Mouse (Mus musculus) ES-Bruce4 (cell line): ENCODE results near the gene Stard5. TPM values are rescaled to one million over a fixed set of nuclear protein-coding genes. Genes with fewer than 3 reads are reported as not detected.
A peak's percentile ranks its signal among the peaks of the same experiment; 100 is the strongest.

ENCODE experiments used
- H3K27ac ChIP-seq: 2 replicates; pipeline ENCODE4 v1.5.1; 2012; ENCODE audit warnings: low read length, inconsistent platforms; ENCODE audit not compliant: insufficient read depth
- H3K27me3 ChIP-seq: 2 replicates; pipeline ENCODE4 v1.6.1; 2012; ENCODE audit warnings: mild to moderate bottlenecking, low read length, inconsistent platforms; ENCODE audit not compliant: control insufficient read depth, poor library complexity, insufficient read depth, severe bottlenecking
- H3K36me3 ChIP-seq: 2 replicates; pipeline ENCODE4 v1.6.1; 2012; ENCODE audit warnings: inconsistent platforms, mild to moderate bottlenecking, low read length, moderate library complexity; ENCODE audit not compliant: control insufficient read depth, poor library complexity, insufficient read depth, severe bottlenecking
- H3K4me1 ChIP-seq: one replicate; pipeline ENCODE4 v1.8.1; 2011; ENCODE audit warnings: low read length; ENCODE audit not compliant: control insufficient read depth, insufficient read depth
- H3K4me3 ChIP-seq: 2 replicates; pipeline ENCODE4 v1.5.1; 2011; ENCODE audit warnings: low read depth, mild to moderate bottlenecking, low read length
- H3K9ac ChIP-seq: 2 replicates; pipeline ENCODE4 v1.6.1; 2012; ENCODE audit warnings: low read depth, mild to moderate bottlenecking, inconsistent platforms; ENCODE audit not compliant: poor library complexity, severe bottlenecking
- H3K9me3 ChIP-seq: replicated peaks from 2 replicates; pipeline ENCODE4 v1.6.1; 2012; ENCODE audit warnings: mild to moderate bottlenecking, low read length, inconsistent platforms; ENCODE audit not compliant: control insufficient read depth, poor library complexity, insufficient read depth, severe bottlenecking
- CTCF ChIP-seq: IDR thresholded peaks from one replicate; pipeline ENCODE4 v1.8.1; 2011; ENCODE audit warnings: low read depth, low read length
- EP300 ChIP-seq: IDR thresholded peaks from 2 replicates; pipeline ENCODE4 v1.6.1; 2011; ENCODE audit warnings: low read depth, low read length; ENCODE audit not compliant: insufficient read depth
- POLR2A ChIP-seq: IDR thresholded peaks from one replicate; pipeline ENCODE4 v1.8.1; 2011; ENCODE audit warnings: low read length; ENCODE audit not compliant: insufficient read depth
- polyA plus RNA-seq: library from polyadenylated mRNA; stranded (reverse); fragments of >200 nt; gene quantifications from 2 replicates; pipeline ENCODE4 v1.2.4, GENCODE M21; 2011; ENCODE audit warnings: low read depth; ENCODE audit not compliant: missing spikeins, insufficient read depth, insufficient read length

Stard5 gene
- polyA plus RNA-seq, 1 experiment = 16.0 TPM

GRCm38 (mm10) chr7:83662711-83663375, 31.1 kb downstream of the Stard5 start:
- Histone ChIP-seq H3K27ac (no peak overlapping the region), H3K9ac (no peak overlapping the region), H3K36me3 (no peaks in the 10 kb centered on the region), H3K9me3 (no peaks in the 10 kb centered on the region), H3K27me3 (no peaks in the 10 kb centered on the region), H3K4me3 (no peak overlapping the region), H3K4me1 (no peaks in the 10 kb centered on the region)
- TF ChIP-seq EP300 = no peak
- TF ChIP-seq POLR2A = no peak
- TF ChIP-seq CTCF = no peak

DNA sequence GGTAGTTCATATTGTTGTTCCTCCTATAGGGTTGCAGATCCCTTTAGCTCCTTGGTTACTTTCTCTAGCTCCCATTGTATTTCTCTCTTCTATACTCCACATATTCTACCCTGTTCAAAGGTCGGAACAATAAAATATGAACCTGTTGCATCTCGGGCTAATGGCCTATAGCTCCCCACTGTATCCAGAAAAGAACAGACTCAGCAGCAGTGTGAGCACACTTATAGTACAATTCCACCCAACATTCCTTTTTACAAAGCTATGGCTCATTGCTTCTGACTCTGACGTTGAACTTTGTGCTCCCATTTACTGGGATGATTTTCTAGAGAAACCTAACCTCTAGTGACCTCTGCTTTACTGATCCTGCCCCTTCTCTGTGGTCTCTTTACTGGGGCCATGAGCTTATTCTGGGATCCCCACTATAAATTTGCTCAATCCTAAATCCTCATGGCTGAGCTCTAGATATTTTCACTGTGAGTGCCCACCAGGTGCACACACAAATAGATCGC, 34.4 kb downstream of the Stard5 start:
- H3K9me3 ChIP-seq = no peaks in the 10 kb centered on the region
- TF ChIP-seq POLR2A (no peak), CTCF (no peak), EP300 (no peak)
- H3K4me1 ChIP-seq = no peaks in the 10 kb centered on the region
- no peak overlapping the region for H3K27ac ChIP-seq
- no peaks in the 10 kb centered on the region for H3K36me3 ChIP-seq
- no peak overlapping the region for H3K4me3 ChIP-seq
- H3K27me3 ChIP-seq = no peaks in the 10 kb centered on the region
- H3K9ac ChIP-seq = no peak overlapping the region

- Histone ChIP-seq H3K9ac (no peak overlapping the region), H3K4me1 (no peaks in the 10 kb centered on the region), H3K27me3 (no peaks in the 10 kb centered on the region), H3K36me3 (no peaks in the 10 kb centered on the region), H3K4me3 (no peak overlapping the region), H3K9me3 (no peaks in the 10 kb centered on the region), H3K27ac (no peak overlapping the region)
- no peak for TF ChIP-seq EP300
- TF ChIP-seq POLR2A = no peak
- TF ChIP-seq CTCF = no peak
Measured at GRCm38 (mm10) chr7:83667936-83668645, 36.3 kb downstream of the Stard5 start.

DNA sequence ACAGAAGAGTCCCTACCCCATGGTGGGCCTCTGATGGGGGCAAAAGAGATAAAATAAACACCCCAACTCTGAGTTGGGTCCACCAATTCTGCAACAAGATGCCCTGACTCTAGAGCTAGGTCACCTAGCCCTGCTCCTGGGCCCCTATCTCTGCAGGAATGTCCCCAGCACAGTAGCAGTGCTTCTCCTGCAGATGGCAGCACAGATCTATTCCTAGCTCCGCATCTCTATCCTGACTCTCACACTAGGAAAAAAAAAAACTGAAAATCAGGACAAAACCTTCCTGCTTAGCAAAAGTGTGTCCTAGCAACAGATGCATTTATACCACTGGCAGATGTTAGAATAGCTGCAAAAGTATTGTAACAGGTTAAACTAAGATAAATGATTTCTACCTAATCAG, 37.0 kb downstream of the Stard5 start:
- Histone ChIP-seq H3K9ac (no peak overlapping the region), H3K9me3 (no peaks in the 10 kb centered on the region), H3K4me3 (no peak overlapping the region), H3K27me3 (no peaks in the 10 kb centered on the region; the same call in 1 of the 2 replicates), H3K27ac (no peak overlapping the region), H3K4me1 (no peaks in the 10 kb centered on the region), H3K36me3 (no peaks in the 10 kb centered on the region)
- TF ChIP-seq CTCF (peak; percentile 61), EP300 (no peak), POLR2A (no peak)

DNA sequence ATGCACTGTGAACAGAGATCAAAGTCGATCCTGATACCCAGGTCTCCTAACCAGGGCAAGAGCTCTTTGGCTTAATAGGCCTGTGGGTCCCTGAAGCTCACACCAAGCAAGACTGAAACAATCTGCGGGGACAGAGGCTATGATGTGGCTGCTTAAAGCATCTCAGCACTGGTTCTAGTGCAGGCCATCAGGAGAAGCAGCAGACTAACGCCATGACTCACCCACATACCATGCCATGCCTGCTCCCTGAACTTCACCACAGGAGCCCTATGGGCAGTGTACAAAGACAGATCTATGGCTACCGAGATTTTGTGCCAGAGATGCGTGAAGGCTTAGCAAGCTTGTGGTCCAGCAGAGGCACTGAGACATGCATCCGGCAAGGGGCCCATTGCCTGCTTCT, 39.8 kb downstream of the Stard5 start:
- no peak overlapping the region for H3K4me3 ChIP-seq
- no peaks in the 10 kb centered on the region for H3K4me1 ChIP-seq
- H3K9me3 ChIP-seq = no peaks in the 10 kb centered on the region
- H3K36me3 ChIP-seq = no peaks in the 10 kb centered on the region
- TF ChIP-seq EP300 (no peak), CTCF (no peak), POLR2A (no peak)
- H3K9ac ChIP-seq = no peak overlapping the region
- H3K27ac ChIP-seq = no peak overlapping the region
- no peaks in the 10 kb centered on the region; the same call in 1 of the 2 replicates for H3K27me3 ChIP-seq

DNA sequence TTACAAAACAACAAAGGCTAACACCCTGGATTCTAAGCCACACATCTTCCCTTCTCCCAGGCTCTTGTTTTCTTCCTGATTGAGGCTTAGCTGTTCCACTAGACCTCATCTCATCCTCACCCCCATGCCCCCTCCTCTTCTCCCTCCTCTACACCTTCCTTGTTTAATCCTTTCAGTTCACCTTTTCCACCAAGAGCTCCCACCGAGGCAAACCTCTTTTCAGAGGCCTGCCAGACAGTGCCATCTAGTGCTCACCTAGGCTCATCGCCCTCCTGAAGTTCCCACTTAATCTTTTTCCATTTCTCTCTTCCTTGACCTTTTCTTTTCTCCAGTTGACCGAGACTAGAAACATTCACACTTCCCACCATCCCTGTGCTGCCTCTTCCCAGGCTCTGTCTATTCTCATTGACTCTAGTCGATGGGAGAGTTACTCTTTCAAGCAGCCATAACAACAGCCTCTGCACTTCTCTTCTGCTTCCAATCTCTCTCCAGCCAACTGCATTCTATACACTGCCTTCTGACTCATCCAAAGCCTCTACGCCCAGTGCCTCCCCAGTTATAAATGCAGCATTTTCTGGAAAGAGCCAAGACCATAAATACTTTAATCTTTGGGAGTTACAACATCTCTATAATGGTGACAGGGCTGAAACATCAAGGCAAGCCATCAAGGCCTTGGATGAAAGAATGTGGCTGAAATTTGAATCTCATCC, 43.9 kb downstream of the Stard5 start:
- TF ChIP-seq CTCF (peak; percentile 78), EP300 (no peak)
- Histone ChIP-seq H3K36me3 (no peaks in the 10 kb centered on the region), H3K9me3 (no peaks in the 10 kb centered on the region), H3K27ac (no peak overlapping the region), H3K27me3 (no peaks in the 10 kb centered on the region; the same call in 1 of the 2 replicates), H3K4me3 (no peak overlapping the region), H3K9ac (no peak overlapping the region), H3K4me1 (no peaks in the 10 kb centered on the region)
